Mouse (Mus musculus): ENCODE measurements at regions not wholly inside any gene's neighbourhood (a gene's known extent, or its start where the extent isn't known, plus 50 kb on each side); places are given as distances from the start of the nearest gene placed in this dataset.

DNA sequence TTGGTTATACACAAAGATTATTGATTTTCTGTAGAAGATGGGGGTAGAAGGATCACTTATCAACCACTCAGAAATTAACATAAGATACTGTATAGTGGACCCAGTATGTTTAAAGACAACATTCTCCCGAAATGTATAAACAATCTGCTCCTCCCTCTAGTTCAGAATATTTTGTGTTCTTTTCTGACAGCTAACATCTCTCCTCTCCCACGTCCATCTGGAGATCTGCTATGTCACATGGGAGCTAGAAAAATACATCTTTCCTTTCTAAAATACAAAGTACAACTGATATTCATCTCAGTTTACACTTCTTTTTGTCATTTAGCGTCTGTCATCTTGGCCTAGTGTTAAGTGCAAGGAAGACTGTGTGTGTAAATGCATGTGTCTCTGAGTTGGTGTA lies 500.2 kb upstream of the Jag1 start:
- no peaks in the 10 kb centered on the region for H3K36me3 ChIP-seq (ENCODE audit: control insufficient read depth, insufficient read depth, low read length)
- no peak overlapping the region for H3K9ac ChIP-seq (ENCODE audit: low read depth, low read length)
- H3K4me2 ChIP-seq (ENCODE audit: low read length): no peak overlapping the region
- no peak for ATAC-seq
- no peaks in the 10 kb centered on the region for H3K4me1 ChIP-seq (ENCODE audit: control insufficient read depth, insufficient read depth, low read depth, low read length)
- H3K9me3 ChIP-seq (ENCODE audit: control insufficient read depth, low read length): no peaks in the 10 kb centered on the region
- 84% methylated on average over 3 of the region's 3 CpGs for WGBS
- H3K4me3 ChIP-seq (ENCODE audit: low read length): no peak overlapping the region
- no peaks in the 10 kb centered on the region for H3K27me3 ChIP-seq (replicated peaks; ENCODE audit: control insufficient read depth, insufficient read depth, low read length)
- H3K27ac ChIP-seq (ENCODE audit: low read depth, low read length): no peak overlapping the region

DNA sequence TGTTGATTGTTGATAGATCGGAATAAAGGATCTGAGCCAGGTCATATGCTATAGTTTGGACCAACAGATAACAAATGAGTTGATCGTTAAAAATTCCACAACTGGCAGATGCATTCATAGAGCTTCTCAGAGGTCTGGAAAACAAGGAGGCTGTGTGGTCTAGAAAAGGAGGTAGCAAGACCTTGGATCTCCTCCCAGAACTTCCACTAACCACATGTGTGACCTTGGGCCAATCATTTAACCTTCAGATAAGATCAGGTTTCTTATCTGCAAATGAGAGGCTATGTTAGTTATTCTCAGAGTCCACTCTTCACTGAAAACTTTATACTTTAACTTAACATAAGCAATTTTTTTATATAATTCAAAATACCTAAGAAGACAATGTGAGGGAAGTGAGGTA lies 497.3 kb upstream of the Jag1 start:
- WGBS: 88% methylated on average over 2 of the region's 2 CpGs
- Histone ChIP-seq H3K27me3 (replicated peaks; ENCODE audit: control insufficient read depth, insufficient read depth, low read length) (no peaks in the 10 kb centered on the region), H3K9me3 (ENCODE audit: control insufficient read depth, low read length) (no peaks in the 10 kb centered on the region), H3K27ac (ENCODE audit: low read depth, low read length) (no peak overlapping the region), H3K4me2 (ENCODE audit: low read length) (no peak overlapping the region), H3K4me1 (ENCODE audit: control insufficient read depth, insufficient read depth, low read depth, low read length) (no peaks in the 10 kb centered on the region), H3K4me3 (ENCODE audit: low read length) (no peak overlapping the region), H3K36me3 (ENCODE audit: control insufficient read depth, insufficient read depth, low read length) (no peaks in the 10 kb centered on the region), H3K9ac (ENCODE audit: low read depth, low read length) (no peak overlapping the region)
- ATAC-seq: no peak

DNA sequence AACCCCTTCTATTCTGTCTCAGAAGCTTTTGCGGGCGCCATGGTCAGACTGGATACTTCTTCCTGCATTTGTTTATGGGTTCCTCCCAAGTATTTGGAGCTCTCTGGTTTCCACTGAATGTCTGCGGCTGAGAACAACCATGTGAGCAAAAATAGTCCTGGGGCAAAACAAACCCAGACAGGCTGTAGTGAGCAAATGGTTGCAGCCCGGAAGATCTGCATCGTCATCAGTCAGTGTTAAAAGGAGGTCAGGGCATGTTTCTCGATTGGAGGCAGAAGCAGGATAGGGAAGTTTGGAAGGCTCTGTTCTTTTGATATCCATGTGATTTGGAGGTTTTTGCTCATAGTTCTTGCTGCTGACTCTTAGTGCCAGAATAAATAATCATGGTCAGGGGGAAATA lies 492.1 kb upstream of the Jag1 start:
- H3K27ac ChIP-seq (ENCODE audit: low read depth, low read length): no peak overlapping the region
- H3K4me2 ChIP-seq (ENCODE audit: low read length): no peak overlapping the region
- H3K36me3 ChIP-seq (ENCODE audit: control insufficient read depth, insufficient read depth, low read length): no peaks in the 10 kb centered on the region
- no peaks in the 10 kb centered on the region for H3K4me1 ChIP-seq (ENCODE audit: control insufficient read depth, insufficient read depth, low read depth, low read length)
- ATAC-seq: no peak
- no peak overlapping the region for H3K4me3 ChIP-seq (ENCODE audit: low read length)
- no peak overlapping the region for H3K9ac ChIP-seq (ENCODE audit: low read depth, low read length)
- H3K27me3 ChIP-seq (replicated peaks; ENCODE audit: control insufficient read depth, insufficient read depth, low read length): no peaks in the 10 kb centered on the region
- WGBS: 78% methylated on average over 6 of the region's 6 CpGs
- no peaks in the 10 kb centered on the region for H3K9me3 ChIP-seq (ENCODE audit: control insufficient read depth, low read length)

DNA sequence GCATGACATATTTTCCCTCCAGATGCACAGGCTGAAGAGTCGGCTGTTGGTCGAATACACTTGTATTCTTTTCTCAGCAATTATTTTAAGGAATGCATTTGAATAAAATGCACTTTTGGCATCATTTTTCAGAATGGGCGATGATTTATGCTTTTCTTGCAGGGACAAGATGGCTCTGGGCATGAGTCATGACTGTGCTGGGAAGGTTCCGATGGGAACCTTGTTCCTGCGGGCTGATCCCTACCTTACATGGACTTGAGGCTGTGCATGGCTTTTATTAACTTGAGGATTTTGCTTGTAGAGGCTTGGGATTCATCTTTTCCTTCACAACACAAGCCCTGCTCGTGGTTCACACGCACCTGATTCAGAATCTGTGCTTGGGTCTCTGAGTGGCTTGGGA lies 481.7 kb upstream of the Jag1 start:
- ATAC-seq: no peak
- no peak overlapping the region for H3K4me2 ChIP-seq (ENCODE audit: low read length)
- no peaks in the 10 kb centered on the region for H3K27me3 ChIP-seq (replicated peaks; ENCODE audit: control insufficient read depth, insufficient read depth, low read length)
- H3K36me3 ChIP-seq (ENCODE audit: control insufficient read depth, insufficient read depth, low read length): no peaks in the 10 kb centered on the region
- H3K9ac ChIP-seq (ENCODE audit: low read depth, low read length): no peak overlapping the region
- no peak overlapping the region for H3K27ac ChIP-seq (ENCODE audit: low read depth, low read length)
- no peak overlapping the region for H3K4me3 ChIP-seq (ENCODE audit: low read length)
- no peaks in the 10 kb centered on the region for H3K4me1 ChIP-seq (ENCODE audit: control insufficient read depth, insufficient read depth, low read depth, low read length)
- H3K9me3 ChIP-seq (ENCODE audit: control insufficient read depth, low read length): no peaks in the 10 kb centered on the region
- WGBS: 83% methylated on average over 7 of the region's 7 CpGs

DNA sequence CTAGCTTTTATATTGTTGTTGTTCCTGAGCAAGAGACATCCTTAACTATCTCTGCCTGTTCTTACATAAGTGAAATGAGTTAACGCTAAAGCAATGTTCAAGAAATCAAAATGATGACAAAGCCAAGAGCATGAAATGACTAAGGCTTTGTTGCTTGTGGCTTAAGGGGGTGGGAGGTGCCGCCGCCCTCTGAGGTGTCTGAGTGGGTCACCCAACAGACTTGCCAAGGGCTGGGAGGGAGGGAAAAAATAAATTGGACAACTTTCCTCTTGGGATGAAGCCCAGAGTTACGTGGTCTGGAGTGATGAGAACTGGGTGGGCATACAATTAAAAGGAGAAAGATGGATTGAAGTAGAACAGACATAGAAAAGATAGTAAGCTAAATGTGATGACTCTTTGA lies 478.1 kb upstream of the Jag1 start:
- no peak overlapping the region for H3K9ac ChIP-seq (ENCODE audit: low read depth, low read length)
- no peaks in the 10 kb centered on the region for H3K4me1 ChIP-seq (ENCODE audit: control insufficient read depth, insufficient read depth, low read depth, low read length)
- H3K9me3 ChIP-seq (ENCODE audit: control insufficient read depth, low read length): no peaks in the 10 kb centered on the region
- no peak overlapping the region for H3K4me3 ChIP-seq (ENCODE audit: low read length)
- no peak overlapping the region for H3K27ac ChIP-seq (ENCODE audit: low read depth, low read length)
- 90% methylated on average over 4 of the region's 4 CpGs for WGBS
- H3K36me3 ChIP-seq (ENCODE audit: control insufficient read depth, insufficient read depth, low read length): no peaks in the 10 kb centered on the region
- H3K4me2 ChIP-seq (ENCODE audit: low read length): no peak overlapping the region
- no peak for ATAC-seq
- no peaks in the 10 kb centered on the region for H3K27me3 ChIP-seq (replicated peaks; ENCODE audit: control insufficient read depth, insufficient read depth, low read length)

DNA sequence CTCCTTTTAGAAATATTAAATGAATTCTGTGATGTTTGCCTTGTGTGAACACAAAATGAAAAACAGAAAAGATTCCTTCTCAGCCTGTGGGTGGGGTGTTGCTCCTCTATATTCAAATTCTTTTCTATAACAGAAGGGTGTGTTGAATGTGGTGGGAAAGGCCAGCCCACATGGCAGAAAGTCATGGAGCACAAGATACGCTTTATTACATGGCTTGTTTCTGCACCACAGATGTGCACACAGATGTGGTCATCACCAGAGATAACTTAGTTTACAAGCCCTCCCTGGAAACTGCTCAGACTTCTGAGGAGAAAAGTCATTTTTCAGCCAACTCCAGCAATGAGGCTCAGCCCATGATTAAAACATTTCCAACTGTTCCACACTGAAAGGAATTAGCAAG lies 475.1 kb upstream of the Jag1 start:
- no peaks in the 10 kb centered on the region for H3K9me3 ChIP-seq (ENCODE audit: control insufficient read depth, low read length)
- WGBS: 79% methylated on average over 1 of the region's 1 CpGs
- no peak for ATAC-seq
- H3K27ac ChIP-seq (ENCODE audit: low read depth, low read length): no peak overlapping the region
- no peak overlapping the region for H3K9ac ChIP-seq (ENCODE audit: low read depth, low read length)
- no peak overlapping the region for H3K4me3 ChIP-seq (ENCODE audit: low read length)
- H3K36me3 ChIP-seq (ENCODE audit: control insufficient read depth, insufficient read depth, low read length): no peaks in the 10 kb centered on the region
- no peaks in the 10 kb centered on the region for H3K4me1 ChIP-seq (ENCODE audit: control insufficient read depth, insufficient read depth, low read depth, low read length)
- no peaks in the 10 kb centered on the region for H3K27me3 ChIP-seq (replicated peaks; ENCODE audit: control insufficient read depth, insufficient read depth, low read length)
- no peak overlapping the region for H3K4me2 ChIP-seq (ENCODE audit: low read length)

DNA sequence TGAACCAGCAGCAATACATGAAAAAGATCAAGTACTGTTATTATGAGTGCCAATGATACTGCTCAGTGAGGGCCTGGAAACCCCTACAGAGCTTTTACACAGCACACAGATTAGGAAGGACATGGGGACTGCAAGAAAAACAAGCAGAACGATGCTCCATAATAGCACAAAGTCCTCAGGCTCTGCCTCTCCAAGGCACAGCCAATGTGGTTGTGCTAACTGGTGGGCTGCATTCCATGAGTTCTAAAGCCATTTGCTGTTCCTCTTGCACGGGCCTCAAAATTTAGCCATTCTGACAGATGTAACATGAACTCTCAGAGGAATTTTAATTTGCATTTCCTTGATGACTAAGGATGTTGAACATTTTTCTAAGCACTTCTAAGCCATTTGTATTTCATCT lies 465.0 kb upstream of the Jag1 start:
- Histone ChIP-seq H3K9ac (ENCODE audit: low read depth, low read length) (no peak overlapping the region), H3K4me2 (ENCODE audit: low read length) (no peak overlapping the region), H3K4me3 (ENCODE audit: low read length) (no peak overlapping the region), H3K36me3 (ENCODE audit: control insufficient read depth, insufficient read depth, low read length) (no peaks in the 10 kb centered on the region), H3K4me1 (ENCODE audit: control insufficient read depth, insufficient read depth, low read depth, low read length) (no peaks in the 10 kb centered on the region), H3K27ac (ENCODE audit: low read depth, low read length) (no peak overlapping the region), H3K27me3 (replicated peaks; ENCODE audit: control insufficient read depth, insufficient read depth, low read length) (no peaks in the 10 kb centered on the region), H3K9me3 (ENCODE audit: control insufficient read depth, low read length) (no peaks in the 10 kb centered on the region)
- ATAC-seq: no peak
- 30% methylated on average over 2 of the region's 2 CpGs for WGBS

DNA sequence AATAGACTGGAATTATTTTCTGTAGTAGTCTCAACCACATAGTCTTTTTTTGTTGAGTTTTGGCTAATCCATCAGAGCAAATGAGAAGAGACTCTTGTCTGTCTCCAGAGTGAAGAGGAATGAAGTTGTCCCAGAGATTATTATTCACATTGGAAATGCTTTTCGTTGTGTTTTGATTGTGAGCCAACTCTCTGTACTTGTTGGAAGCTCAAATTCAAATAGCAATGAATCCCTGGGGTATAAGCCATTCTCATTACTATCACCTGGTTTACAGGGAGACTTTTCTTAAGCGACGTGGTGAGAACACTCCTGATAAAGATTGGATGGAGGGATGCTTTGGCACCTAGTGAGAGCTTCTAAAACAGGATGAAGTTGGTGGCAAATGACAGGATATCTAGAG lies 459.3 kb upstream of the Jag1 start:
- no peak for ATAC-seq
- 66% methylated on average over 3 of the region's 3 CpGs for WGBS
- no peak overlapping the region for H3K27ac ChIP-seq (ENCODE audit: low read depth, low read length)

DNA sequence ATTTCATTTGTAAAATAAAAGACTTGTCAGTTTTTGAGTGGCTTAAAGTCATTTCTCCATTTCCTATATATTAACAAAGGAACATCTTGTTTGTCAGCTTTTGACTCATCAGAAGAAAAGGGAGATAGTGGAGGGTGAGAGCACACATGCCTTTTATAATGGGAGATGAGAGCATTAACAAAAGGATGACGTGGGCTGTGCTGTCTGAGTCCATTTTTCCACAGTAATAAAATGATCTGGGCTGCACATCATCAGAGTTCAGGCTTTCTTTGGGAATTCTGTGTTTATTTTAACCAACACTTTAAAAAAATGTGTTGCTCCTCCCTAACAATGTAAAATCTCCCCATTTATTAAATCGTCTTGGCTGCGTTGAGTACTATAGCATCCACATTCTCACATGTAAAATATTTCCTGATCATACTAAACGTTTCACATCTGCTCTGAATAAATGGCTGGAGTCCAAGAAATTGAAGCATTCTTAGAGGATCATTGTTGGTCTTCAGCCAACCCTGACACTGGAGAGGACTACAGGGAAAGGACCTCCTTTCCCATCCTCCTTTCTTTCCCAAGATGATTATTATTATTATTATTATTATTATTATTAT lies 458.5 kb upstream of the Jag1 start:
- Histone ChIP-seq H3K4me3 (ENCODE audit: low read length) (no peak overlapping the region), H3K9me3 (ENCODE audit: control insufficient read depth, low read length) (no peaks in the 10 kb centered on the region), H3K36me3 (ENCODE audit: control insufficient read depth, insufficient read depth, low read length) (no peaks in the 10 kb centered on the region), H3K9ac (ENCODE audit: low read depth, low read length) (no peak overlapping the region), H3K4me1 (ENCODE audit: control insufficient read depth, insufficient read depth, low read depth, low read length) (no peaks in the 10 kb centered on the region), H3K27ac (ENCODE audit: low read depth, low read length) (no peak overlapping the region), H3K27me3 (replicated peaks; ENCODE audit: control insufficient read depth, insufficient read depth, low read length) (no peaks in the 10 kb centered on the region), H3K4me2 (ENCODE audit: low read length) (no peak overlapping the region)
- ATAC-seq: no peak
- WGBS: 47% methylated on average over 4 of the region's 4 CpGs

More for the DNA sequence above, 459.3 kb upstream of the Jag1 start:
- Histone ChIP-seq H3K9me3 (ENCODE audit: control insufficient read depth, low read length) (no peaks in the 10 kb centered on the region), H3K36me3 (ENCODE audit: control insufficient read depth, insufficient read depth, low read length) (no peaks in the 10 kb centered on the region), H3K9ac (ENCODE audit: low read depth, low read length) (no peak overlapping the region), H3K4me2 (ENCODE audit: low read length) (no peak overlapping the region), H3K4me3 (ENCODE audit: low read length) (no peak overlapping the region), H3K27me3 (replicated peaks; ENCODE audit: control insufficient read depth, insufficient read depth, low read length) (no peaks in the 10 kb centered on the region), H3K4me1 (ENCODE audit: control insufficient read depth, insufficient read depth, low read depth, low read length) (no peaks in the 10 kb centered on the region)

DNA sequence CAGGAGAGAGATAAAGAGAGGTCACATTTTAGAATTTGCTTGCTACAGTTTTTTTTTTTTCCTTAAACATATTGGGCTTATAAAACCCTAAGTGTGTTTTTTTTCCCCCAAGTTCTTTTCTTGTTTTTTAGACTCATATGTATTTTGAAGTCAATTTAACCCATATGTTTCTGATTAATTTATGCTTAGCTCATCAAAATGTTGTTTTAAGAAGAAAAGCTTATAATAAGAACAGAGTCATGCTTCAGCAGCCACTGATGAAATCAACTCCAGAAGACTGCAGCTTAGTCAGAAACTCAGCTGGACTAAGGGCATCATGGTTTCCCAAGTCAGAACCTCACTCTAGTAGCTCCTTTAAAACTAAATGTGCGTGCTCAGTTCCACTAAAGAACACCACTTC lies 454.7 kb upstream of the Jag1 start:
- Histone ChIP-seq H3K9ac (ENCODE audit: low read depth, low read length) (no peak overlapping the region), H3K27ac (ENCODE audit: low read depth, low read length) (no peak overlapping the region), H3K4me2 (ENCODE audit: low read length) (no peak overlapping the region), H3K36me3 (ENCODE audit: control insufficient read depth, insufficient read depth, low read length) (no peaks in the 10 kb centered on the region), H3K4me1 (ENCODE audit: control insufficient read depth, insufficient read depth, low read depth, low read length) (no peaks in the 10 kb centered on the region), H3K4me3 (ENCODE audit: low read length) (no peak overlapping the region), H3K9me3 (ENCODE audit: control insufficient read depth, low read length) (no peaks in the 10 kb centered on the region), H3K27me3 (replicated peaks; ENCODE audit: control insufficient read depth, insufficient read depth, low read length) (no peaks in the 10 kb centered on the region)
- 94% methylated on average over 1 of the region's 1 CpGs for WGBS
- ATAC-seq: no peak
